Mouse (Mus musculus) limb, embryonic 10.5 days (tissue): Measurements from ENCODE around the gene Cbr2. TPM values are rescaled to one million over a fixed set of nuclear protein-coding genes. Genes with fewer than 3 reads are reported as not detected.

Experiments used
- DNase-seq: peaks from one replicate; pipeline ENCODE4 v3.0.0-alpha.2; 2017; ENCODE audit warnings: low spot score
- H3K27ac ChIP-seq: fragments of 300-500 bp; sonication (generic); 2 replicates; pipeline ENCODE4 v1.5.1; 2016; ENCODE audit warnings: mild to moderate bottlenecking
- H3K27me3 ChIP-seq: fragments of 300-500 bp; sonication (generic); 2 replicates; pipeline ENCODE4 v1.6.1; 2016; ENCODE audit warnings: low read depth, mild to moderate bottlenecking; ENCODE audit not compliant: poor library complexity, severe bottlenecking
- H3K36me3 ChIP-seq: fragments of 300-500 bp; sonication (generic); 2 replicates; pipeline ENCODE4 v1.6.1; 2016; ENCODE audit warnings: mild to moderate bottlenecking, moderate library complexity
- H3K4me1 ChIP-seq: fragments of 300-500 bp; sonication (generic); 2 replicates; pipeline ENCODE4 v1.6.1; 2016
- H3K4me3 ChIP-seq: fragments of 300-500 bp; sonication (generic); 2 replicates; pipeline ENCODE4 v1.5.1; 2016; ENCODE audit warnings: mild to moderate bottlenecking, moderate library complexity
- H3K9me3 ChIP-seq: fragments of 300-500 bp; sonication (generic); replicated peaks from 2 replicates; pipeline ENCODE4 v1.6.1; 2016; ENCODE audit warnings: mild to moderate bottlenecking
- WGBS: fragments of 180-500 bp; shearing (Covaris S2); methylation state at CpG from one replicate; pipeline ENCODE4 v1.1.7; 2016; 5-methylcytosine and 5-hydroxymethylcytosine counted together
- polyA plus RNA-seq: library from polyadenylated mRNA; unstranded; fragments of >200 nt; fragmentation: Nextera tagmentation; extraction: Ambion mirVana; gene quantifications from 2 replicates; pipeline ENCODE4 v1.2.1, GENCODE M21; 2016

The Cbr2 gene
- polyA plus RNA-seq, 1 experiment from 2014 or later, result 16.3 TPM

DNA sequence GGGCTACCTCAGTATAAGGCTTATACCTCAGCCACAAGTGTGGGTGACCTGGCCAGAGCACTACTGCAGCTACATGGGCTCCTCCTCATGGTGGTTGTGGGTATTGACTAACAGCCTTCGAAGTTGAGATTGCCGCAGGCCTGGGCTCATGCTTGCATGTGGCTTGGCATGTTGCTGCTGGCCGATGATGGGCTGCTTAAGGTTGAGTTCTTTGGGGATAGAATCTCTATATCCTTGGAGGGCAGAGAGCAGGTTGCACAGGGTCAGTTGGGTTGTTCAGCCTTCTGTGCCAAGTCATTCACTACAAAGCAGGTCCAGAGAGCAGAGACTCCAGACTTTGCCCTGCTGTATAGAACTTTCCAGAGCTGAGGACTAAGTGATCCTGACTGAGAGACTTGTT, 52.0 kb downstream of the Cbr2 start:
- Histone ChIP-seq H3K4me3 (no peak overlapping the region), H3K9me3 (no peaks in the 10 kb centered on the region), H3K27me3 (no peaks in the 10 kb centered on the region), H3K27ac (no peak overlapping the region), H3K4me1 (peaks cover 13% of the 10 kb centered on the region), H3K36me3 (peaks cover 94% of the 10 kb centered on the region)
- DNase-seq, result no peak
- 89% methylated on average over 3 of the region's 3 CpGs for WGBS

Other genes with a start within 250 kb of the Cbr2 start
- 187 and 250 TPM in 2 replicates for gene Mrpl12, start 247.5 kb downstream of the Cbr2 start, polyA plus RNA-seq
- gene Slc25a10, start 240.3 kb downstream of the Cbr2 start, polyA plus RNA-seq, result 69.0 and 71.8 TPM in 2 replicates
- gene Gcgr, start 201.4 kb downstream of the Cbr2 start, polyA plus RNA-seq, result 0.26 and 1.1 TPM in 2 replicates
- gene Mcrip1, start 182.4 kb downstream of the Cbr2 start, polyA plus RNA-seq, result 223 and 235 TPM in 2 replicates
- 0.25 and 0.26 TPM in 2 replicates for gene Ppp1r27, start 181.0 kb downstream of the Cbr2 start, polyA plus RNA-seq
- gene P4hb, start 158.9 kb downstream of the Cbr2 start, polyA plus RNA-seq, result 613 and 656 TPM in 2 replicates
- gene Arhgdia, start 150.5 kb downstream of the Cbr2 start, polyA plus RNA-seq, result 742 and 814 TPM in 2 replicates
- gene Alyref, start 133.7 kb downstream of the Cbr2 start, polyA plus RNA-seq, result 720 and 728 TPM in 2 replicates
- gene Anapc11, start 133.7 kb downstream of the Cbr2 start, polyA plus RNA-seq, result 201 and 207 TPM in 2 replicates
- gene Npb, start 123.6 kb downstream of the Cbr2 start, polyA plus RNA-seq, result 0.56 TPM in 1 of 2 replicates, not detected in the other
- gene Pcyt2, start 114.2 kb downstream of the Cbr2 start, polyA plus RNA-seq, result 161 and 169 TPM in 2 replicates
- 27.2 and 28.8 TPM in 2 replicates for gene Sirt7, start 106.9 kb downstream of the Cbr2 start, polyA plus RNA-seq
- 25.9 and 28.1 TPM in 2 replicates for gene Mafg, start 98.5 kb downstream of the Cbr2 start, polyA plus RNA-seq
- 40.6 TPM in 2 replicates for gene Pycr1, start 88.3 kb downstream of the Cbr2 start, polyA plus RNA-seq
- not detected in 2 replicates for gene Myadml2, start 84.0 kb downstream of the Cbr2 start, polyA plus RNA-seq
- 9.1 and 10.1 TPM in 2 replicates for gene Notum, start 70.9 kb downstream of the Cbr2 start, polyA plus RNA-seq
- gene Aspscr1, start 59.1 kb downstream of the Cbr2 start, polyA plus RNA-seq, result 166 and 171 TPM in 2 replicates
- 122 and 123 TPM in 2 replicates for gene Cenpx, start 18.4 kb downstream of the Cbr2 start, polyA plus RNA-seq
- 52.8 and 60.8 TPM in 2 replicates for gene Lrrc45, start 18.2 kb downstream of the Cbr2 start, polyA plus RNA-seq
- gene Rac3, start 10.6 kb downstream of the Cbr2 start, polyA plus RNA-seq, result 25.4 and 28.8 TPM in 2 replicates
- gene Dcxr, start 4.8 kb downstream of the Cbr2 start, polyA plus RNA-seq, result 14.0 and 15.9 TPM in 2 replicates
- gene Hmga1b, start 30.7 kb upstream of the Cbr2 start, polyA plus RNA-seq, result 9.3 and 20.0 TPM in 2 replicates
- gene Rfng, start 52.1 kb upstream of the Cbr2 start, polyA plus RNA-seq, result 35.7 and 40.4 TPM in 2 replicates
- gene Gps1, start 52.2 kb upstream of the Cbr2 start, polyA plus RNA-seq, result 269 and 270 TPM in 2 replicates
- gene Dus1l, start 64.3 kb upstream of the Cbr2 start, polyA plus RNA-seq, result 122 and 136 TPM in 2 replicates
- 125 and 139 TPM in 2 replicates for gene Fasn, start 92.4 kb upstream of the Cbr2 start, polyA plus RNA-seq
- gene Ccdc57, start 200.8 kb upstream of the Cbr2 start, polyA plus RNA-seq, result 7.0 and 7.2 TPM in 2 replicates
- gene Slc16a3, start 216.4 kb upstream of the Cbr2 start, polyA plus RNA-seq, result 119 and 165 TPM in 2 replicates